Mouse (Mus musculus) adrenal gland, adult 8-10 months (tissue): ENCODE data around the gene Mapt. TPM values are rescaled to one million over a fixed set of nuclear protein-coding genes. Genes with fewer than 3 reads are reported as not detected.
"Not testable (repeated sequence)": the region's sequence is repeated elsewhere in the genome, so short reads cannot be mapped to it uniquely, and the experiment has no call there.

Source experiments
- DNase-seq: peaks from one replicate; pipeline ENCODE4 v3.0.0; 2022
- total RNA-seq, 4 experiments: library from RNA; stranded (reverse); gene quantifications; 2 replicates each; pipeline ENCODE4 v1.2.4; 2022

Gene Mapt
- total RNA-seq, 4 experiments from 2014 or later, result 154 to 281 (median 182) TPM

DNA sequence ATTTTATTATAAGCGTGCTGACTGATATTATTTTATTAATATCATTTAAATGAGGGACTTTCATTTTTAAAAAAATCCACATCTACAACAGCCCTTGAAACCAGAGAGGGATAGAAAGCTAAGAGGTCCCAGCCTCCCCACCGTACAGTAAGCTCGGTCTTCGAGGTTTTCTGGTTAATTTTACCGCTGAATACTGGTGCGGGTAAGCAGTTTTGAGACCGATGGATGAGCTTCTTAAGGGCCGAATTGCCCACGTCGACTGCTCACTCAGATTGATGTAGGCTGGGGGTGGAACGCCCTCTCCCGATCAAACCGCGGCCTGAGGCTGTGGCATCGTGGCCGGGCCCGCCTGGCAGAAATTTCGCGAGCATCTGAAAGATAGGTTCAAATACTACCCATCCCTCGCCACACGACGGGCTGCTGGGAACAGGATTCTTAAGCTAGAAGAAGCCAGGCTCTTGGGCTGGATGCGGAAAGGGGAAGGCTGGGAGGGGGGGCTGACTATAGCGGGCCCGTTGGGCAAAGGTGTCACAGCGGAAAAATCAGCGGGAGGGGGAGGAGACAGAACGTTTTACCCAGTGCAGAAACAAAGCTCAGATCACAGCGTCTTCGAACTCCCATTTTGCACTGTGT, 2.5 kb downstream of the Mapt start:
- DNase-seq, result no peak

DNA sequence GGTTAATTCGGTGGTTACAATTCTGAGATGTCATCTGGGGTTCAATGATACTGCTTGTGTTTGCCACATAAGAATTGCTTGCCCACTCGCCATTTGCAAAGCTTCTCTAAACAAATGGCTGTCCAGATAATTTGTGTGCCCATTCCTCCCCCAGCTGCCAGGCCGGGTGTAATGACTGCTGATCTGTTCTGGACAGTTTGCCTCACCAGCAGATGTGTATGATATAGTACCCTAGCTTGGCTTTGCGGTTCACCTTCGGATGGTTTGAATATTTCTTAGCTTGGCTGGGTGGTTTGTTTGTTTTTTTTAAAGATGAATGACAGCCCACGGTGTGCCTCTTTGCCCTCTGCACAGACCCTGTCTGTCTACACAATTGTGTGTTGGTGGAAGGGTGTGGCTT, 3.5 kb downstream of the Mapt start:
- no peak for DNase-seq

- no peak for DNase-seq
These were observed 4.7 kb downstream of the Mapt start for GRCm38 (mm10) chr11:104235881-104236280.

DNA sequence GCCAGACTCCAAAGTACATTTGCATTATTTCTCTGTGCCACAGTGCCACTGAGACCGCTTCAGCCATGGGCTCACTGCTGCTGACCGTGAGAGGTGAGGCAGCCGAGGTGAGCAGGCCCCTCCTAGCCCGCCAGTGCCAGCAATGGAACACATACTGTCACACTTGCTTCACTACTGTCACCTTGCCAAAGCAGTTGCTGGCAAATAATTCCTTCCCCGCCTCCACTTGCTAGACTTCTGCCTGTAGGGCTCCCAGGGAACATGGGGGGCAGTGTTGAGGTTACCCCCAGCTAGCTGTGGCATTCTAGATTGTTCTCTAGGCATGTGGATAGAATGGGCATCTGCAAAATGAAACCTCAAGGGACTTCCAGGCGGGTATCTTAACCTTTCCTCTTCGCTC, 6.0 kb downstream of the Mapt start:
- peak; percentile 63 for DNase-seq

GRCm38 (mm10) chr11:104237958-104238747, 7.0 kb downstream of the Mapt start:
- DNase-seq, result no peak

- not testable (repeated sequence) for DNase-seq
These were observed 14.3 kb downstream of the Mapt start for GRCm38 (mm10) chr11:104245478-104245877.

DNA sequence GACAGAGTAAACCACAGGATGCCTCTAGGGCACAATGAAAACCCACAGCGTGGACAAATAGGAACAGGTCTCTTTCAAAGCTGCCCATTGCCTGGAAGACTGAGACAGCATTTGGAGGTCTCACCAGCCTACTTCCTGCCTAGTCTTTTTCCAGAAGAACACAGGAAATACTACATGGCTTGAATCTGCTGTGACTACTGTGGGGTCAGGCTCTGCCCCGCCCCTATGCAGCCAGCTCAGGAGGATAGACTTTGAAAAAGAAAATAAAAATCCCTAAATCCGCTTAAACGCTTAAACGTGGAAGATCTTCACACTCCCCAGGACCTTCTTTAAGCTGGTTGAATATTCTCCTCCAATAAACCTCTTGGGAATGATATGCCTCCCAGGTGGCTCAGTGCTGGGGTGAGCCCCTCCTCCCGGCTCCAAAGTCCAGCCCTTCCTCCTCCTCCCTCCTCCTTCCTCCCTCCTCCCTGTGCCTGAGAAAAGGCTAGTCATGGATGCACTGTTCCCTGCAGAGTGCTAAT, 15.0 kb downstream of the Mapt start:
- no peak for DNase-seq

DNA sequence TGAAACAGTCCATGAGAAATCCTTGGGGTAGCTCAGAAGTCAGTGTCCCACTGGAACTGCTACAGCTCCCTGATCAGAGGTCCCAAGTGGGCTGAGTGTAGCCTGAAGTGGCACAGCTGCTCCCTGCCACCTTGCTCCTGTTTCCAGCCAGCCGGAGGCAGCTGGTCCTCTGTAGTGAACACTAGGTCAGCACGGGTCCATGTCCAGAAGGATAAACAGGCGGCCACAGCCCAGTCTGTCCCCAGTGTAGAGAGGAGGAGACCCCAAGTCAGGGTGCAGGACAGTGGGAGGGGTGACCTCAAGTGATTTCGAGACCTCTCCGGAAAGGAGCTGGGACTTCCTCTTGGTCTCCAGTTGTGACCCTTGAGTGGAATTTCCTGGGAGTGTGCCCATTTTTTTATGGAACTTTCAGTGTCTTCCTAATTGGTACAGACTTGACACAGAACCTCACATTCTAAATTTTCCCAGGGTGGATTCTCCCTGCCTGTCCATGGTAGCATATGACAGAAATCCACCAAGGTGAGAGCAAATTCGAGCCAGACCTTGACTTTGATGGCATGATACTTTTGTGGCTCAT, 16.0 kb downstream of the Mapt start:
- no peak for DNase-seq

- no peak for DNase-seq
These were observed 18.2 kb downstream of the Mapt start for GRCm38 (mm10) chr11:104249420-104249819.

DNA sequence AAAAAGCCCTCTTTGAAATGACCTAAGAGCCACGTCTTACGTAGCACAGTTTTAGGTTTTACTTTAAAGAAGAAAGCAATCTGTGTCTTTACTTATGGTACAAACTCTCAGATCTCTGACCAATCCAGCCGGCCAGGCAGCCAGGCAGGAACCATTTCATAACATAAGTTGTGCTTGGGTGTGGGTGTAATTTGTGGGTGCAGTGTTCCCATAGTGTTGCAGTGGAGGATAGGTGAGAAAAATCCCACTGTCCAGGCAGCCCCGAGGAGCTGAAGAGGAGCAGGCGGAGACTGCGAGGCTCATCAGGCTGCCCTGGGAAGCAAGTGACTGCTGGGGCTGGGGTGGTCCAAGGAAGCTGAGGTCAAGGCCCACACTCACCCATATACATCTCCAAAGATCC, 19.9 kb downstream of the Mapt start:
- DNase-seq, result no peak

DNA sequence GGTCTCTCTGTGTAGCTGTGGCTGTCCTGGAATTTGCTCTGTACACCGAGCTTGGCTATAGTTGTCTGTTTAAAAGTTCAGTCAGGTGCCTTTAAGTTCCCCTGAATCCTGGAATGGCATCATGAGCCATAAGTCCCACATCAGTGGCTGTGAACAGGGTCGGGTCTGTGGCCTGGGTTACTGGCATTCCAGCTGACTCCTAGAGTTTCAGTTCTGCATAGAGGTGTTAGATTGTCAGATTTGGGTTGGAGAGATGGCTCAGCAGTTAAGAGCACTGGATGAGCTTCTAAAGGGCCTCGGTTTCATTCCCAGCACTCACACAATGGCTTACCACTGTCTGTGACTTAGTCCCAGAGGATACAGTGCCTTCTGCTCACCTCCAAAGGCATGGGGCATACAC, 20.9 kb downstream of the Mapt start:
- DNase-seq, result no peak

DNA sequence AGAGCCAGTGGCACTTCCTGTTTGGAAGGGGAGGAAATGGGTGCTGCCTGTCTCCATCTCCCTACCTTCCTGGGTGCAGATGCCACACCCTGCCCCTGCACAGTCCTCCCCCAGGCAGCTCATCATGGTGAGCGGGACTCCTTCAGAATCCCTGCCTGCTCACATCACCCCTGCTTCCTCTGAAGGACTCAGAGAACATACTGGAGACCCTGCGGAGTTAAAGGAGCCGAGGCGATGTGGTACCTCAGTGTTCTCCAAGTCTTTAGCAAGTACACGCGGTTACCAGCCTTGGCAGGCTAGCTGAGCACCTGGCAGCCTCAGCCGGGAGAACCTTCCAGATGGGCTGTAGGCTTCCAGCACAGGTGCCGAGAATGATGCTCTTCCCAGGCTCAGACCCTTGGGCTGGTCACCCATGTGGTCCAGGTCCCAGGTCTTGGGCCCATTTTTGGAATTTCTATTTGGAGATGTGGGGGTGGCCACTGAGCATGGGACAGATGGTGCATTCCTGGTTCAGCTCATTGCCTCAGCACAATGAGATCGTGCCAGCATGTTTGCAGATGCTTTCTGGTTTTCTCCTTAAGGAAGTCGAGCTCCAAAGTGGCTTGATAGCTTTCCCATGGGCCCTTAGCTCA, 23.3 kb downstream of the Mapt start:
- DNase-seq, result no peak

GRCm38 (mm10) chr11:104256179-104256578, 25.0 kb downstream of the Mapt start:
- no peak for DNase-seq

DNA sequence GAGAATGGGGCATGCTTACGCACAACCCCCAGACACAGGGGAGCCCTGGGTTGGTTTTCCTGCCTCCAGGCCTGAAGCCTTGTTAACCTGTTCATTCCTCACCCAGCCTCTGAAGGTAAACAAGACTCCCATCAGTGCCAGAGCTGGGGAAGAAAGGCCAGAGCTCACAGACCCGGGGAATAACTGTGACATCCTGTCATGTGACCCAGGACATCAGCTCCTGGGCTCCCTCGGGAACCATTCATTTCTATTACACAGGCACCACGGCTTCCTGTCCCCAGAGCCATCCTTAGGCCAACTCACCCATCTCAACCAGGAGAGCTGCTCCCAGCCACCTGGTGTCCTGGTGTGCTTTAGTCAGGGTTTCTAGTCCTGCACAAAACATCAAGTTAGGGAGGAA, 27.8 kb downstream of the Mapt start:
- DNase-seq, result no peak

GRCm38 (mm10) chr11:104264683-104265082, 33.5 kb downstream of the Mapt start:
- DNase-seq, result no peak

DNA sequence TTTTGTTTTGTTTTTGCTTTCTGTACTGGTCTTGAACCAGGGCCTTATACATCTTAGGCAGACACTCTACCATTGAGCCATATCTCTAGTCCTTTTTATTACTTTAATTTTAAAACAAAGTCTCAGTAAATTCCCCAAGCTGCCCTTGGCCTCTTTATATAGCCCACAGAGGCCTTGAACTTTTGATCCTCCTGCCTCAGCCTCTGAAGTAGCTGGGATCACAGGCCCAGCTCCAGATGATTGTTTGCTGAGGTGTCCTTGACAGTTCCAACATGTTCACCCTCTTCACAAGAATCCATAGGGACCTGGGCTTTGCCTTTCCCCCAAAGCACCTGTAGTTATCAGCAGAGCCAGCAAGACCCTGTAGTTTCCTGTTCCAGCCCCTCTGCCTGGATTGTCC, 34.5 kb downstream of the Mapt start:
- no peak for DNase-seq

GRCm38 (mm10) chr11:104267380-104267779, 36.2 kb downstream of the Mapt start:
- DNase-seq, result peak; percentile 69

DNA sequence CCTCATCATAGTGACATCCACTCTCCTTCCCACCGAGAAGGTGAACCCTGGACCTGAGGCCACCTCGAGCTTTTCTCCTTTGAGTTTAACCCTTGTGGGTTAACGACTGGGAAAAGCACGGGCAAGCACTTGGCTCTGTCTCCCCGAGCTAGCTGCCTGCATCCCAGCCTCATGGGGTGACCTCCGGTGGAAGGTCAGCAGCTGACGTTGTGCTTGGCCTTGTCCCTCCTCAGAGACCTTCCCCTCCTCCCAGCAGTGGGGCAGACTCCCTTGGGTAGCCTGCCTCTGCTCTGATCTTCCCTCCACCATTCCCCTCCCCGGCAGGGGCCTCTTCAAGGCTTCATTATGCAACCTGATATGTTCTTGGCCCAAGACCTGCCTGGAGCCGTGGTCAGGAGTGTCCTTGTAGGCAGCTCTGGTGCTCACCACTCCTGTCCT, 38.2 kb downstream of the Mapt start:
- peak; percentile 94 for DNase-seq

DNA sequence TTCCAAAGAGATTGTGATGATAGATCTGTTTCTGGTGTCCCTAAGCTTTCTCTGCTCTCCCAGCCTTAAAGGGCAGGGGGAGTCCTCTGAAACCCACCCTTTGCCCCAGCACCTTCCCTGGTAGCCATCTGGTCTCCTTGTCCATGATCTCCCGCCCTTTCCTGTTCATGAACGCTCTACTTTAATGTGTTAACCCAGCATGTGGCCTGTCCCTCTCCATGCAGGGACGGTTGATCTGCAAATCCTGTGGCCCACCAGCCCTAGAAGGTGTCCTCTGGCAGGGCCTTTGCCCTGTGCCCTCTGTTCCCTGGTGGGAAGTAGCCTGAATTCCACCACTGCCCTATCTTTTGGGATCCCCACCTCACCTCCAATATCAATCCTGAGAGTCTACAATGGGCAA, 39.3 kb downstream of the Mapt start:
- no peak for DNase-seq

- DNase-seq, result no peak
These were observed 39.7 kb downstream of the Mapt start for GRCm38 (mm10) chr11:104270876-104271275.

GRCm38 (mm10) chr11:104271876-104272275, 40.7 kb downstream of the Mapt start:
- peak; percentile 81 for DNase-seq

- peak; percentile 79 for DNase-seq
These were observed 41.2 kb downstream of the Mapt start for GRCm38 (mm10) chr11:104272352-104272751.

DNA sequence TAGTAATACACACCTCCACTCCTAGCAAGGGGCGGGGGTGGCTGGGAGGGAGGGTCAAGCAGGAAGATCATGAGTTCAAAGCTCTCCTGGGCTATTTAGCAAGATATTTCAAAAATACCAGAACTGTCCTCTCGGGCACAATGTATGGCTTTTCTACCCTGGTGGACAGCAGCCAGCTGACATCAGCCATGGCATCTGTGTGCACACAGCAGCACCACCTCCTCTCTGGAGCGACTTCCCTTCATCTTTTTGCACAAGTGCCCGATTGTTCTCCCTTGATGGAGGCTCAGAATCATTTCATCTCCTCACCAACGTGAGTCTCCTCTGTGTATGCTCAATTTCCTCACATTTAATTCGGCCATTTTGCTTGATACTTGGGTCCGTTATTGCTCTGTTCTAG, 44.6 kb downstream of the Mapt start:
- DNase-seq, result no peak
